Mouse (Mus musculus) spleen, adult 2 months (tissue): ENCODE results near the gene Klhl25.

Experiments used
- CTCF ChIP-seq: fragments of 200-500 bp; IDR thresholded peaks from 2 replicates; pipeline ENCODE4 v1.5.1; 2011; ENCODE audit warnings: mild to moderate bottlenecking, inconsistent platforms; ENCODE audit not compliant: insufficient read depth, insufficient read length, insufficient replicate concordance; ENCODE audit errors: extremely low read depth
- POLR2A ChIP-seq: fragments of 200-500 bp; IDR thresholded peaks from 2 replicates; pipeline ENCODE4 v1.6.1; 2011; ENCODE audit warnings: low read depth, low read length, inconsistent platforms

GRCm38 (mm10) chr7:75847489-75847888 lies 621 bp upstream of the Klhl25 start:
- no peak for TF ChIP-seq CTCF
- no peak for TF ChIP-seq POLR2A
